Mouse (Mus musculus): ENCODE data around the gene Tnn.

The Tnn gene

GRCm38 (mm10) chr1:160153480-160153879 lies at the start of gene Tnn:
Tnn (minus strand) TSS chr1:160153580.
- no peak for DNase-seq (ENCODE audit: low spot score)

- DNase-seq (ENCODE audit: low spot score): no peak
These were observed 41.9 kb upstream of the Tnn start for GRCm38 (mm10) chr1:160195337-160195663.

GRCm38 (mm10) chr1:160194529-160195336 lies 41.4 kb upstream of the Tnn start, which contains the start of gene Mrps14:
Mrps14 (plus strand) TSS chr1:160195215.
- peak; percentile 100 for DNase-seq (ENCODE audit: low spot score)

GRCm38 (mm10) chr1:160184506-160184905 lies 31.1 kb upstream of the Tnn start:
- DNase-seq (ENCODE audit: low spot score): peak; percentile 73

- no peak for DNase-seq (ENCODE audit: low spot score)
These were observed 27.8 kb upstream of the Tnn start for GRCm38 (mm10) chr1:160181216-160181615.

- DNase-seq (ENCODE audit: low spot score): no peak
These were observed 23.5 kb upstream of the Tnn start for GRCm38 (mm10) chr1:160176903-160177302.

- no peak for DNase-seq (ENCODE audit: low spot score)
These were observed 13.2 kb upstream of the Tnn start for GRCm38 (mm10) chr1:160166600-160166999.

- no peak for DNase-seq (ENCODE audit: low spot score)
These were observed 4.8 kb upstream of the Tnn start for GRCm38 (mm10) chr1:160158190-160158589.

GRCm38 (mm10) chr1:160150726-160151125 lies 2.7 kb downstream of the Tnn start:
- no peak for DNase-seq (ENCODE audit: low spot score)

- DNase-seq (ENCODE audit: low spot score): no peak
These were observed 4.0 kb downstream of the Tnn start for GRCm38 (mm10) chr1:160149291-160149906.

- no peak for DNase-seq (ENCODE audit: low spot score)
These were observed 6.1 kb downstream of the Tnn start for GRCm38 (mm10) chr1:160147274-160147673.

- DNase-seq (ENCODE audit: low spot score): no peak
These were observed 7.8 kb downstream of the Tnn start for GRCm38 (mm10) chr1:160145606-160146005.

- no peak for DNase-seq (ENCODE audit: low spot score)
These were observed 9.0 kb downstream of the Tnn start for GRCm38 (mm10) chr1:160144343-160144742.

GRCm38 (mm10) chr1:160136362-160136890 lies 17.0 kb downstream of the Tnn start:
- DNase-seq (ENCODE audit: low spot score): no peak

GRCm38 (mm10) chr1:160133464-160134079 lies 19.8 kb downstream of the Tnn start:
- peak; percentile 11 for DNase-seq (ENCODE audit: low spot score)

GRCm38 (mm10) chr1:160123957-160124356 lies 29.4 kb downstream of the Tnn start:
- DNase-seq (ENCODE audit: low spot score): no peak

GRCm38 (mm10) chr1:160108604-160109003 lies 44.8 kb downstream of the Tnn start:
- DNase-seq (ENCODE audit: low spot score): no peak

- DNase-seq (ENCODE audit: low spot score): no peak
These were observed 48.0 kb downstream of the Tnn start for GRCm38 (mm10) chr1:160105426-160105825.

- DNase-seq (ENCODE audit: low spot score): peak; percentile 35
These were observed 52.4 kb downstream of the Tnn start for GRCm38 (mm10) chr1:160100996-160101395.

- DNase-seq (ENCODE audit: low spot score): peak; percentile 75
These were observed 53.6 kb downstream of the Tnn start for GRCm38 (mm10) chr1:160099659-160100302.

GRCm38 (mm10) chr1:160086651-160087050 lies 66.7 kb downstream of the Tnn start:
- no peak for DNase-seq (ENCODE audit: low spot score)

GRCm38 (mm10) chr1:160084239-160084638 lies 69.1 kb downstream of the Tnn start:
- DNase-seq (ENCODE audit: low spot score): no peak
